Comparison of ENCODE assay signal across 14 mouse cellular contexts in the genomic region with DNA sequence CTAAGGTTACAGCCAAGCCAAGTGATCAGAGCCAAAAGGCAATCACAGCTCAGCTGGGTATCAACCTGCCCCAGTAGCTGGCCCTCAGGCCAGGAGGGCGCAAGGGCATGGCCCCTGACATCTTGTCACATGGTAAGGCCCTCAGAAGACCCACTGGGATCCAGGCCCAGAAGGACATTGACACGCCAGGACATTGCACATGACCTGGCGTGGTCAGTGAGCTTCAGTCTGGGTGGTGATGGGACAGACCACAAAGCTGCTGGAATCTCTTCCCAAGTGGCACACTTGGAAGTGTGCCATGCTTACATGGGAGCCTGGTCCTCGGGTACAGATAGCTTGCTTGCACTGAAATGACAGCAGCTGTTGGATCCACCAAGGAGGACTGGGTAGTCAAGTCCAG. TPM values are rescaled to one million over a fixed set of nuclear protein-coding genes. Genes with fewer than 3 reads are reported as not detected.
A peak's percentile ranks its signal among the peaks of the same experiment; 100 is the strongest.
DNase-seq lines count a peak whose midpoint lies in the region; ATAC-seq and TF ChIP-seq lines count a peak whose summit lies in the region.
"Had no signal": no experiment of that assay in that cellular context is flagged by ENCODE, and none has a peak within 500 bp of the region (broad histone marks: within the 10 kb centered on the region; RNA-seq: fewer than 3 reads in every experiment).

No protein-coding gene starts in this region.

- no peaks in the 10 kb centered on the region for H3K79me2 ChIP-seq in heart, adult 2 months (replicated peaks; ENCODE audit: control insufficient read depth, insufficient read depth, low read length)
- H3K79me2 ChIP-seq in myocyte (ENCODE audit: control insufficient read depth, insufficient read depth) = no peaks in the 10 kb centered on the region

- no peak overlapping the region for H3K27ac ChIP-seq in heart, adult 2 months
- H3K27ac ChIP-seq in heart, embryonic 11.5 days (ENCODE audit: low read depth, low read length) = no peak overlapping the region
- H3K27ac ChIP-seq in liver, embryonic 13.5 days = peak overlapping the region; percentile 100
- H3K27ac ChIP-seq: forebrain, embryonic 10.5 days; midbrain, embryonic 15.5 days; stomach, postnatal 0 days had no signal

- no peaks in the 10 kb centered on the region for H3K27me3 ChIP-seq in heart, adult 2 months (ENCODE audit: control insufficient read depth, insufficient read depth, low read length)
- H3K27me3 ChIP-seq in heart, embryonic 11.5 days (ENCODE audit: control insufficient read depth, insufficient read depth, low read length) = no peaks in the 10 kb centered on the region
- H3K27me3 ChIP-seq in liver, embryonic 13.5 days = no peaks in the 10 kb centered on the region
- H3K27me3 ChIP-seq in myocyte (ENCODE audit: control insufficient read depth, insufficient read depth, insufficient read length) = no peaks in the 10 kb centered on the region
- H3K27me3 ChIP-seq: midbrain, embryonic 15.5 days had no signal

- TF ChIP-seq CTCF in heart, adult 2 months (IDR thresholded peaks at IDR 0.05) = no peak

- ATAC-seq in heart, embryonic 11.5 days (replicated peaks; ENCODE audit: insufficient number of reproducible peaks, low FRiP score, low TSS enrichment) = no peak
- ATAC-seq in liver, embryonic 13.5 days (ENCODE audit: low read depth) = no peak
- ATAC-seq: midbrain, embryonic 15.5 days had no signal

- H3K9me3 ChIP-seq in heart, embryonic 11.5 days (replicated peaks; ENCODE audit: control insufficient read depth, low read length) = no peaks in the 10 kb centered on the region
- no peaks in the 10 kb centered on the region for H3K9me3 ChIP-seq in liver, embryonic 13.5 days (replicated peaks)
- H3K9me3 ChIP-seq: forebrain, embryonic 10.5 days; midbrain, embryonic 15.5 days had no signal

- H3ac ChIP-seq in myocyte (ENCODE audit: control insufficient read depth, insufficient read length) = no peak overlapping the region

- H3K4me2 ChIP-seq in heart, embryonic 11.5 days = no peak overlapping the region
- H3K4me2 ChIP-seq in liver, embryonic 13.5 days = no peak overlapping the region
- no peak overlapping the region for H3K4me2 ChIP-seq in myocyte (ENCODE audit: low read depth)
- H3K4me2 ChIP-seq: midbrain, embryonic 15.5 days had no signal

- no peak for TF ChIP-seq POLR2A in heart, adult 2 months (IDR thresholded peaks at IDR 0.05; ENCODE audit: insufficient read depth, low read depth, low read length)
- TF ChIP-seq POLR2A in myocyte (IDR thresholded peaks at IDR 0.05; ENCODE audit: insufficient read length, low read depth) = no peak

- WGBS in heart, adult 2 months = 61% methylated on average over 4 of the region's 4 CpGs
- 90% methylated on average over 4 of the region's 4 CpGs for WGBS in heart, embryonic 11.5 days (ENCODE audit: insufficient replicate concordance)
- 80% methylated on average over 4 of the region's 4 CpGs for WGBS in liver, embryonic 13.5 days (ENCODE audit: insufficient replicate concordance)

- peak; percentile 59; the same call in 1 of the 2 replicates for TF ChIP-seq EP300 in heart, adult 2 months (IDR thresholded peaks at IDR 0.05; ENCODE audit: insufficient read depth, low read depth, low read length)

- no peaks in the 10 kb centered on the region; the same call in 1 of the 2 replicates for H3K4me1 ChIP-seq in heart, adult 2 months (ENCODE audit: control insufficient read depth, insufficient read depth, low read length)
- H3K4me1 ChIP-seq in heart, embryonic 11.5 days (ENCODE audit: control insufficient read depth, insufficient read depth, low read length) = peaks cover 4% of the 10 kb centered on the region; the same call in 1 of the 2 replicates
- H3K4me1 ChIP-seq in liver, embryonic 13.5 days (replicated peaks) = peaks cover 66% of the 10 kb centered on the region
- H3K4me1 ChIP-seq: forebrain, embryonic 10.5 days; midbrain, embryonic 15.5 days had no signal

- no peak overlapping the region for H3K9ac ChIP-seq in heart, adult 2 months (ENCODE audit: low read depth, low read length)
- no peak overlapping the region for H3K9ac ChIP-seq in heart, embryonic 11.5 days (ENCODE audit: low read depth, low read length)
- no peak overlapping the region for H3K9ac ChIP-seq in liver, embryonic 13.5 days
- H3K9ac ChIP-seq: midbrain, embryonic 15.5 days had no signal

- DNase-seq in adrenal gland, postnatal 10 days = peak; percentile 74
- no peak for DNase-seq in adrenal gland, adult 18-20 months (ENCODE audit: low spot score in 2 of 2)
- peak in 1 of 2 experiments; percentile 68 for DNase-seq in heart, adult 2 months
- no peak for DNase-seq in liver, embryonic 13.5 days
- no peak for DNase-seq in liver
- DNase-seq in right cerebral cortex, adult 2 months (ENCODE audit: low spot score in 2 of 2) = no peak
- DNase-seq: cerebellum, adult 2 months; gastrocnemius, postnatal 36 days; kidney, adult 8-10 months had no signal

- intact Hi-C loops in heart, adult 2 months (cut with DNase I) = no loop called here

- no peak overlapping the region for H3K4me3 ChIP-seq in heart, adult 2 months
- no peak overlapping the region for H3K4me3 ChIP-seq in heart, embryonic 11.5 days (ENCODE audit: low read depth, low read length)
- no peak overlapping the region for H3K4me3 ChIP-seq in liver, embryonic 13.5 days (replicated peaks)
- H3K4me3 ChIP-seq in myocyte = no peak overlapping the region
- H3K4me3 ChIP-seq: forebrain, embryonic 10.5 days; midbrain, embryonic 15.5 days had no signal

- H3K36me3 ChIP-seq in heart, adult 2 months (ENCODE audit: control insufficient read depth, insufficient read depth, low read length) = no peaks in the 10 kb centered on the region
- peaks cover 10% of the 10 kb centered on the region for H3K36me3 ChIP-seq in heart, embryonic 11.5 days (ENCODE audit: control insufficient read depth, insufficient read depth, low read length)
- H3K36me3 ChIP-seq in liver, embryonic 13.5 days = peaks cover 53% of the 10 kb centered on the region
- no peaks in the 10 kb centered on the region for H3K36me3 ChIP-seq in myocyte (ENCODE audit: control insufficient read depth, insufficient read depth)

TF ChIP-seq in myocyte, 11 proteins besides CTCF, POLR2A, EP300 and RAD21:
- no peak for TF ChIP-seq SRF (IDR thresholded peaks at IDR 0.05; ENCODE audit: control insufficient read depth, insufficient read length, low read depth)
- TF ChIP-seq MYOG (IDR thresholded peaks at IDR 0.05; ENCODE audit: control insufficient read depth in 1 of 3, insufficient read depth in 1 of 3, insufficient read length in 2 of 3, low read depth in 2 of 3) = peak in 1 of 3 experiments; percentile 69
- no peak for TF ChIP-seq POLR2AphosphoS2 (IDR thresholded peaks at IDR 0.05; ENCODE audit: insufficient read length, low read depth)
- TF ChIP-seq MAX (IDR thresholded peaks at IDR 0.05; ENCODE audit: low read depth) = no peak
- peak; percentile 4 for TF ChIP-seq TCF12 (IDR thresholded peaks at IDR 0.05; ENCODE audit: insufficient read depth, poor library complexity, severe bottlenecking)
- no peak for TF ChIP-seq USF1 (IDR thresholded peaks at IDR 0.05; ENCODE audit: low read depth)
- TF ChIP-seq TCF3 (IDR thresholded peaks at IDR 0.05; ENCODE audit: insufficient read length, low read depth) = no peak
- TF ChIP-seq CEBPB (IDR thresholded peaks at IDR 0.05; ENCODE audit: insufficient read depth, poor library complexity, severe bottlenecking) = no peak
- TF ChIP-seq REST (IDR thresholded peaks at IDR 0.05; ENCODE audit: insufficient read depth, insufficient read length) = no peak
- peak in 1 of 3 experiments; percentile 36 for TF ChIP-seq MYOD1 (IDR thresholded peaks at IDR 0.05; ENCODE audit: control insufficient read depth in 1 of 3, insufficient read length in 2 of 3, low read depth in 2 of 3)
- no peak for TF ChIP-seq E2F4 (IDR thresholded peaks at IDR 0.05; ENCODE audit: insufficient read depth)

RNA-seq across cellular contexts. Expression of a gene that starts 11.0 kb away (rescaled TPM):
- total RNA-seq in adrenal gland, postnatal 10 days (2021) = 10 to 100 TPM; 61.0 to 74.0 TPM
- total RNA-seq in adrenal gland, adult 18-20 months (2021) = 100 to 1,000 TPM; 103 to 106 TPM
- 10 to 100 TPM; 34.4 to 34.8 TPM for total RNA-seq in heart, adult 2 months (2021)
- 88.0 and 118 TPM in 2 replicates for polyA plus RNA-seq in heart, adult 2 months (2012; rRNA removed)
- polyA plus RNA-seq in heart, embryonic 11.5 days (2014; fragmentation: Nextera tagmentation; extraction: Ambion mirVana) = 40.1 and 41.8 TPM in 2 replicates
- polyA plus RNA-seq in liver, embryonic 13.5 days (2015; fragmentation: Nextera tagmentation; extraction: Ambion mirVana) = 42.8 and 46.0 TPM in 2 replicates
- polyA plus RNA-seq in myocyte (2012; fragmentation: generic; extraction: Trizol) = 27.3 TPM

RNA-seq across cellular contexts. Expression of a gene that starts 14.4 kb away (rescaled TPM):
- total RNA-seq in adrenal gland, postnatal 10 days (2021) = 10 to 100 TPM; 50.0 to 53.5 TPM
- 10 to 100 TPM; 23.7 to 26.9 TPM for total RNA-seq in adrenal gland, adult 18-20 months (2021)
- 1 to 10 TPM; 5.3 to 6.1 TPM for total RNA-seq in heart, adult 2 months (2021)
- polyA plus RNA-seq in heart, adult 2 months (2012; rRNA removed) = 4.8 and 5.4 TPM in 2 replicates
- polyA plus RNA-seq in heart, embryonic 11.5 days (2014; fragmentation: Nextera tagmentation; extraction: Ambion mirVana) = 119 and 138 TPM in 2 replicates
- polyA plus RNA-seq in liver, embryonic 13.5 days (2015; fragmentation: Nextera tagmentation; extraction: Ambion mirVana) = 186 and 202 TPM in 2 replicates
- polyA plus RNA-seq in myocyte (2012; fragmentation: generic; extraction: Trizol) = 42.1 TPM

RNA-seq across cellular contexts. Expression of a gene that starts 38.2 kb away (rescaled TPM):
- total RNA-seq in adrenal gland, postnatal 10 days (2021) = 10 to 100 TPM; 27.8 to 28.3 TPM
- 10 to 100 TPM; 41.2 to 69.3 TPM for total RNA-seq in adrenal gland, adult 18-20 months (2021)
- 10 to 100 TPM; 13.1 to 15.9 TPM for total RNA-seq in heart, adult 2 months (2021)
- 20.7 and 26.2 TPM in 2 replicates for polyA plus RNA-seq in heart, adult 2 months (2012; rRNA removed)
- polyA plus RNA-seq in heart, embryonic 11.5 days (2014; fragmentation: Nextera tagmentation; extraction: Ambion mirVana) = 26.4 and 27.2 TPM in 2 replicates
- polyA plus RNA-seq in liver, embryonic 13.5 days (2015; fragmentation: Nextera tagmentation; extraction: Ambion mirVana) = 2.3 and 2.9 TPM in 2 replicates
- 3.4 TPM for polyA plus RNA-seq in myocyte (2012; fragmentation: generic; extraction: Trizol)
